Mouse (Mus musculus) testis, postnatal 10 days (tissue): Measurements from ENCODE around the gene Mrpl46.

ENCODE experiments used
- DNase-seq: peaks from one replicate; pipeline ENCODE4 v3.0.0; 2021; ENCODE audit warnings: low spot score

Mrpl46 gene

DNA sequence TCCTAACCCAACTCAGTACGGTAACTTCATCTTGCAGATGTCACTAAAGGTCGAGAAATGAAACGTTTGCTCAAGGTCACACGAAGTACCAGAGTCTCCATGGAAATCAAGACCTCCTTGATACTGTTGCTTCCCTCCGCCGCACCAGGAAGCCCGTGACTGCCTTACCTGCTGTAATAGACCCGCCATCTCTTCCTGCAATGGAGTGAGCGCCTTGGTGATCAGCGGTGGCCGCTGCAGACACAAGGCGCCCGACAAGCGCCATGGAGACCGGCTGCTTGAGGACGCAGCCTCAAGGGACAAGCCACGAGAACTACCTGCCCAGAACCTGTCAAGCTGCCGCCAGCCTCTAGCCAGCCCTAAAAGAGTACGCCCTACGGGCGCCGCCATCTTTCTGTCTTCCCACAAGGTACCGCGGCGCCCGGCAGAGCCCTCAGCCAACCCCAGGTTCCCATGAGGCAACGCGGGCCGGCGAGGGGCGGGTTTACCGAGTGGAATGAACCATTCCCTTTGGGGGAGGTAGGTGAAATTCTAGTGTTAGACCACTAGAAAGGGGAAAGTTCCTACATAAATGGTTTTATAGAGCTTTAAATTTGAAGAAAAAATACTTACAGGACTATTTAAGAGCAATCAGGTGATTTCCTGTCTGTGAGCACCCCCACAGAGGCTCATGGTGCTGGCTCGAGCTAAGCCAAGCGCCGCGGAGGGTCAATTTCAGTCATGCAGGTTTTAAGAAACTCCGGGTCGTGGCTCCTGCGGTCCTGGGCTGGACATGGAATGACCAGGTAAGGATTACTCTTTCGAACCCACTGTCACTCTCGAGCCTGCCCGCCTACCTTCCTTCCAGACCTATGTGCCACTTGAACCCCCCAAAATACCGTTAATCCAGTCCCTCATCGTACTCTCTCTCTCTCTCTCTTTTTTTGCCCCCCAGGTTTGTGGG is at the start of gene Mrpl46, which contains the start of gene Mrps11:
Gene Mrpl46, minus strand, starts transcription at position 893 of the 943 bp plus-strand sequence.
Gene Mrps11, plus strand, starts transcription at position 481 of the 943 bp plus-strand sequence.
- peak; percentile 92 for DNase-seq

- DNase-seq = peak; percentile 38
Observed at GRCm38 (mm10) chr7:78827749-78828362, 44.5 kb upstream of the Mrpl46 start.

GRCm38 (mm10) chr7:78826682-78827385 is 43.5 kb upstream of the Mrpl46 start:
- DNase-seq = peak; percentile 52

- DNase-seq = no peak
Observed at GRCm38 (mm10) chr7:78818336-78818735, 35.0 kb upstream of the Mrpl46 start.

GRCm38 (mm10) chr7:78814766-78815165 is 31.4 kb upstream of the Mrpl46 start:
- DNase-seq = no peak

GRCm38 (mm10) chr7:78813791-78814190 is 30.5 kb upstream of the Mrpl46 start:
- peak; percentile 40 for DNase-seq

- DNase-seq = no peak
Observed at GRCm38 (mm10) chr7:78807192-78807591, 23.9 kb upstream of the Mrpl46 start.

DNA sequence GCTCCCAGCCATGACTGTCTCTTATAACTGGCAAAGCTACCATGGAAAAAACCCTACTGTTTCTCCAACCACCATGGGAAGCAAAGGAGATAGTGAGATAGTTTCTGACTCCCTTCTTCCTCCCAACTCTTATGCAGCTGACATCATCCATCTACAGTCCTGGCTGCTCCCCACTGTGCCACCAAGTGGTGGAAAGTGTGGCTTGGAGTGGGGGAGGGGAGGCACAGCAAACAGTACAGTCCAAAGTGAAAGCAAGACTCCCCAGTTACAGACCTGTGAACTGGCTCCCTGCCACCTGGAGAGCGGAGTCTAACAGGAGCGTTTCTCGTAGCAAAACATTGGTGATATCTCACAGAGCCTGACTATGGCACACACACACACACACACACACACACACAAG is 20.5 kb upstream of the Mrpl46 start:
- peak; percentile 66 for DNase-seq

DNA sequence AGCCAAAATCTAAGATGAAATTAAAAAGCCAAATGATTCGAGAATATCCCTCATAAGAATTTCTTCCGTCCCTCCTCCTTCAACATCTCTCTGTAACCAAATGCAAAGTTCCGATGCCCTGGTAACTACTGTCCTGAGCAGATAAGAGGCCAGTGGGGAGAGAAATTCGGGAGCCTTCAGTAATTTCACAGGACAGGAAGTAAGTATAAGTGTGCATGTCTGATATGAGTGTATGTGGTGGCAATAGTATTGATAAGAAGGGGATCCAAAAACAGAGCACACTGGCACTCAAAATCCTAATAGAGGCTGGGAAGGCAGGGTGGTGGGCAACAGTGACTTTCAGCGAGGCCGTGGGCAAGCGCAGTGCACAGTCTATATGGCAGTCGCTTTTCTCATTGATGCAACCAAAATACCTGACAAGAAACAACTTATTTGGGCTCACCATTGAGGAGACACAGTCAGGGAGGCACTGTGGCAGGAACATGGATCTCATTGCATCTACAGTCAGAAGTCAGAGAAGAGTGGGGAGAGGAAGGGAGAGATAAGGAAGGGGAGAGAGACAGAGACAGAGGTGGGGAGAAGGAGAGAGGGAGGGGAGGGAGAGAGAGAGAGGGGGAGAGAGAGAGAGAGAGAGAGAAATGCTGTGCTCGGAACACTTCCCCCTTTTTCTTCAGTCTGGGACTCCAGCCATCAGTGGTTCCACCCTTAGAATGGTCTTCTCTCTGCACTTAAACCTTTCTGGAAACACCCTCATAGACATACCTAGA is 16.6 kb upstream of the Mrpl46 start:
- no peak for DNase-seq

GRCm38 (mm10) chr7:78797843-78798455 is 14.6 kb upstream of the Mrpl46 start:
- no peak for DNase-seq

GRCm38 (mm10) chr7:78796624-78797023 is 13.3 kb upstream of the Mrpl46 start:
- DNase-seq = no peak

DNA sequence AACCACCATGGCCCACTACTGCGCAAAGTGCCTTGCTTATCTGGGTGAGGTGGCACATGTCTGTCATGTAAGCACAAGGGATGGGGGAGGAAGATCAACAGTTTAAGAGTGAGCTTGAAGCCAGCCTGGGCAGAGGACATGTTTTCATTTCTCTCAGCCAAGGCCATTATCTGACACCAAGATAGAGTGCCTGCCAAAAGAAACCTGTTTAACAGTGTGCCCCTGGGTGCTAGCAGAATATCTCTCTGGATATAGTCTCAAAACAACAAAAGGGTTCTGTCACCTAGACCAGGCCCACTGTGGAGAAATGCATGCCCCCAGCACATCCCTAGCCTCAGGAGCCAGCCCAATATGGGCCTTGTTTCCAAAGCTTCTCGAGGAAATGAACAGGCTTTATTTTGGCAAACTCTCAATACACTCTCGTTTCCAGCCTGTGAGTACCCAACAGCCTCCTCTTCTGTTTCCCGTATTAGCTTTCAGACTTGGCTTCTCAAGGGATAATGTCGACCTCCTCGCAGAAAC is 11.3 kb upstream of the Mrpl46 start:
- no peak for DNase-seq

GRCm38 (mm10) chr7:78793895-78794570 is 10.7 kb upstream of the Mrpl46 start:
- no peak for DNase-seq

DNA sequence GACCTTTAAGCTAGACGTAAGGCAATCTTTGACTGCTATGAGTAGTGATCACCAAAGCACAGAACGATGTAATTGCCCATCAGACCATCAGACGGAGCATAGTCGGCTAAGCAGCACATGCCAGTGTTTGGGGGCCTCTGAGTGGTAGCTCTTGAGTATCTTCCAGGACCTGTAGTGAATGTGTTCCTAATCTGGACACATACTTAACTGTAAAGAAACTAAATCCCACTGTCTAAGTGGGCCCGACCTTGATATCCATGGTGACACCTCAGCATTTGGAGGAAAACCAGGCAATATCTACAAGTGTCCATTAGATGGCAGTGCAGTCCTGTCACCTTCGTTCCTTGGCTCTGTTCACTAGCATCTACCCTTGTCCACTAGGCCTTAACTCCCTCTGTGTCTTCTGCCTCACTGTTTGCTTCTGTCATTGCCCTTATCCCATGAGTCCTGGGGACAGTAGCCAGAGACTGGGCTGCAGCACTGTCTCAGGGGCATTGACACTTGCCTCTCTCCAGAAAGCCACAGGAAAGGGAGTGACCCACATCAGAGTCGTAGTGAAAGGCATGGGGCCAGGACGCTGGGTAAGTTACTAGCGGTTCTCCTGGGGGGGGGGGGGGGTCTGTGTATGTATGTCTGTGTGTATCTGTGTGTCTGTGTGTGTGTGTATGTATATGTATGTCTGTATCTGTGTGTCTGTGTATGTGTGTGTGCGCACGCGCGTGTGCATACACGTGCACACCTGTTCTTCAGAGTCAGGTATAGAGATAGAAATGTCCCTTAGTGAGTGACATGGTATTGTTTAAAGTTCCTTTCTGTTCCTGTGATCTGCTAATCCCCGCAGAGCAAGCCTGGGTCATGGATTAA is 8.3 kb upstream of the Mrpl46 start:
- DNase-seq = no peak

GRCm38 (mm10) chr7:78787793-78788380 is 4.6 kb upstream of the Mrpl46 start:
- no peak for DNase-seq

DNA sequence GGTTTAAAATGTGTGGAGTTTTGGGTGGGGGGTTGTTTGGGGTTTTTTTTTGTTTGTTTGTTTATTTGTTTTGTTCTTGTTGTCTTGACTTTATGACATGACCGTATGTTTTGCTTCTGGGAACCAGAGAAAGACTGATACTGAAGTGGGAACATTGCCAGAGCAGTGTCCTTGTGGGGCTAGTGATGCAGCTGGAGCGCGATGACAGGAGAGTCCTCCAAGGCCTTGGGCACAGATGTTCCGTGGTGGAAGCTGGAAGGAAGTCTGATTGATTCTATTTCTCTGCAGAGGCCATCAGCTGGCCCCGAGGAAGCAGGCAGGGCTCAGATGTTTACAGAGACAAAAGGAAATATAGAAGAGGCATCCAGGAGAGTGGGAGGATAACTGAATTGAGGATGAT is 2.6 kb upstream of the Mrpl46 start:
- no peak for DNase-seq

DNA sequence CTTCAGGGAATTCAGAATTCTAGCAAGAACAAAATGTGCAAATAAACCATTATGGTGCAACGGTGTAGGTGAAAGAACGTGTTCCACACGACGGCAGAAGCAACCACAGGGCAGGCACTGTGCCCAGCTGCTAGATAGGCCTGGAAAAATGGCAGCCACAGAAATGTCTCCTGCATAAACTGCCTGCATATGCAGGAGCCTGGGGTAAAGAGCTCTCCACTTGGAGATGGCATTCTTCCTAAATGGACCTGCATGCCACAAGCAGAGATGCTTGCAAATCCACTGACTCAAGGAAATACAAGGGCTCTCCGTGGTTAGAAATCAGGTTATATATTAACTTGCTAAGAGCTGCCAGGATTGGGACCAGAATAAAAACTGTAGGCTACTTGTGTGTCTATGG is 4.6 kb downstream of the Mrpl46 start:
- DNase-seq = no peak

DNA sequence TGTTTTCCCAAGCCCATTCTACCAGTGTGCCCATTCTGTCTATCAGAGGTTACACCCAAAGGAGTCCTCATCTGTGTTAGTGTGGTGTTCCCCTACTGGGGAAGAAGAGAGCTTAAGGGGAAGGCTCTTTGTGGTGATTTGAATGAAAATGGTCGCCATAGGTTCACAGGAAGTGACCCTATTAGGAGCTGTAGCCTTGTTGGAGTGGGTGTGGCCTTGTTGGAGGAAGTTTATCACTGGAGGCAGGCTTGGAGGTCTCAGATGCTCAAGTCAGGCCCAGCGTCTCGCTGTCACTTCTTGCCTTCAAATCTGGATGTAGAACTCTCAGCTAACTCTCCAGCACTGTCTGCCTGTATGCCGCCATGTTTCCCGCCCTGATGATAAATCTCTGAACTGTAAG is 12.4 kb downstream of the Mrpl46 start:
- DNase-seq = no peak

- DNase-seq = no peak
Observed at GRCm38 (mm10) chr7:78769075-78769652, 14.2 kb downstream of the Mrpl46 start.
